Comparison of ENCODE assay signal across 9 mouse cellular contexts in the genomic region with DNA sequence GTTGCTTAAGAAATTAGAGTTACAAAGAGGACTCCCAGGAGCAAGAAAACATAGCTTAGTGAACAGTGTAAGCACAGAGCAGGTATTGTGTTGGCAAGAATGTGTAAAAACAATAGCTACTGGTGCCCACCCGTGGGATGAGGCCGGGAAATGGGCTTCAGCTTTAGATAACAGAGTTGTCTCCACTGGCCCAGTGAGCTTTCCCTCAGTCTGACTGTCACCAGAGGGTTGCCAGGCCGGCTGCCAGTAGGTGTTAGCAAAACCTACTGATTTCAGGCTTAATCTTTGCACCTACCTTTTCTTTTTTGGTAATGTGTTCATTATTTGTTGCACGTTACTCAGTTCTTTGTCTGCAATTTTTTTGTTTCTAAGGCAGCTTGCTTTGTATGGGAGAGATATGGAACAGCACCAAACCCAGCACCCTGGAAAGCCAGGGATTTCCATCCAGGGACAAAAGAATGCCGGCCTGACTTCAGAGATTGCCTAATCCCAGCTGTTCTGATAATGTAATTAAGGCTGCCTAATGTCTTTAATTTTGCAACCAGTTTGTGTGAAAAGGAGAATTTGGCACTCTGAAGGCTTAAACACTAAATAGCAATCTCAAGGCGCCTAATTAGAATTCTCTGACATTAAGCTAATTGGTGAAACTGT. TPM values are rescaled to one million over a fixed set of nuclear protein-coding genes. Genes with fewer than 3 reads are reported as not detected.
A peak's percentile ranks its signal among the peaks of the same experiment; 100 is the strongest.
DNase-seq lines count a peak whose midpoint lies in the region; ATAC-seq lines count a peak whose summit lies in the region.
"Had no signal": no experiment of that assay in that cellular context is flagged by ENCODE, and none has a peak within 500 bp of the region (broad histone marks: within the 10 kb centered on the region; RNA-seq: fewer than 3 reads in every experiment).

No protein-coding gene starts in this region.

- H3K9ac ChIP-seq in hindbrain, embryonic 13.5 days = peak overlapping the region; percentile 15
- no peak overlapping the region; the same call in 1 of the 2 replicates for H3K9ac ChIP-seq in hindbrain, embryonic 16.5 days (ENCODE audit: low read depth, low read length)
- no peak overlapping the region for H3K9ac ChIP-seq in forebrain, embryonic 11.5 days (ENCODE audit: low read length)
- H3K9ac ChIP-seq: embryonic facial prominence, embryonic 13.5 days had no signal

- peaks cover 23% of the 10 kb centered on the region for H3K4me1 ChIP-seq in hindbrain, embryonic 13.5 days (replicated peaks)
- peaks cover 13% of the 10 kb centered on the region for H3K4me1 ChIP-seq in hindbrain, embryonic 16.5 days (ENCODE audit: control insufficient read depth, insufficient read depth, low read depth, low read length)
- peaks cover 16% of the 10 kb centered on the region; the same call in 1 of the 2 replicates for H3K4me1 ChIP-seq in forebrain, embryonic 11.5 days (replicated peaks; ENCODE audit: control insufficient read depth, insufficient read depth, low read length)
- H3K4me1 ChIP-seq: embryonic facial prominence, embryonic 13.5 days had no signal

- ATAC-seq in hindbrain, embryonic 13.5 days (ENCODE audit: low FRiP score) = no peak
- no peak for ATAC-seq in hindbrain, embryonic 16.5 days
- ATAC-seq in forebrain, embryonic 11.5 days (replicated peaks; ENCODE audit: low FRiP score) = no peak

- peak; percentile 27 for DNase-seq in NIH3T3 (ENCODE audit: low read depth)
- DNase-seq in forebrain, embryonic 11.5 days (ENCODE audit: low spot score) = peak; percentile 33
- peak; percentile 22 for DNase-seq in lung, postnatal 36 days
- no peak for DNase-seq in adrenal gland, adult 2 months
- no peak for DNase-seq in frontal cortex, adult 2 months (ENCODE audit: extremely low spot score in 1 of 2, low spot score in 1 of 2)
- DNase-seq: layer of hippocampus, postnatal 36 days had no signal

- H3K9me3 ChIP-seq in hindbrain, embryonic 13.5 days = no peaks in the 10 kb centered on the region
- H3K9me3 ChIP-seq in hindbrain, embryonic 16.5 days (ENCODE audit: control insufficient read depth, low read length) = no peaks in the 10 kb centered on the region
- no peaks in the 10 kb centered on the region for H3K9me3 ChIP-seq in forebrain, embryonic 11.5 days (ENCODE audit: control insufficient read depth, low read length)
- H3K9me3 ChIP-seq: embryonic facial prominence, embryonic 13.5 days had no signal

- H3K4me3 ChIP-seq in hindbrain, embryonic 13.5 days = no peak overlapping the region
- no peak overlapping the region for H3K4me3 ChIP-seq in hindbrain, embryonic 16.5 days (ENCODE audit: low read length)
- no peak overlapping the region for H3K4me3 ChIP-seq in forebrain, embryonic 11.5 days (ENCODE audit: low read depth, low read length)
- H3K4me3 ChIP-seq: embryonic facial prominence, embryonic 13.5 days had no signal

- no peak overlapping the region for H3K4me2 ChIP-seq in hindbrain, embryonic 13.5 days
- H3K4me2 ChIP-seq in hindbrain, embryonic 16.5 days (ENCODE audit: low read length) = no peak overlapping the region
- no peak overlapping the region for H3K4me2 ChIP-seq in forebrain, embryonic 11.5 days (ENCODE audit: low read depth, low read length, severe bottlenecking)
- H3K4me2 ChIP-seq: embryonic facial prominence, embryonic 13.5 days had no signal

- H3K27me3 ChIP-seq in hindbrain, embryonic 13.5 days = no peaks in the 10 kb centered on the region
- H3K27me3 ChIP-seq in hindbrain, embryonic 16.5 days (replicated peaks; ENCODE audit: control insufficient read depth, insufficient read depth, low read length) = no peaks in the 10 kb centered on the region
- H3K27me3 ChIP-seq in forebrain, embryonic 11.5 days (ENCODE audit: control insufficient read depth, insufficient read depth, low read length) = no peaks in the 10 kb centered on the region
- H3K27me3 ChIP-seq: embryonic facial prominence, embryonic 13.5 days had no signal

- WGBS in hindbrain, embryonic 13.5 days = 42% methylated on average over 6 of the region's 6 CpGs
- WGBS in hindbrain, embryonic 16.5 days = 29% methylated on average over 6 of the region's 6 CpGs
- 15% methylated on average over 6 of the region's 6 CpGs for WGBS in forebrain, embryonic 11.5 days

- peaks cover 28% of the 10 kb centered on the region for H3K36me3 ChIP-seq in hindbrain, embryonic 13.5 days
- peaks cover 4% of the 10 kb centered on the region for H3K36me3 ChIP-seq in hindbrain, embryonic 16.5 days (ENCODE audit: control insufficient read depth, insufficient read depth, low read length)
- no peaks in the 10 kb centered on the region for H3K36me3 ChIP-seq in forebrain, embryonic 11.5 days (ENCODE audit: control insufficient read depth, insufficient read depth, low read length)

- peak overlapping the region; percentile 77 for H3K27ac ChIP-seq in hindbrain, embryonic 13.5 days
- H3K27ac ChIP-seq in hindbrain, embryonic 16.5 days (ENCODE audit: low read depth, low read length) = no peak overlapping the region
- 0 out of 2 replicates have a peak overlapping the region, but pooled peaks have one; percentile 59 for H3K27ac ChIP-seq in forebrain, embryonic 11.5 days (ENCODE audit: low read depth, low read length)
- H3K27ac ChIP-seq: embryonic facial prominence, embryonic 13.5 days had no signal

RNA-seq across cellular contexts. Expression of a gene that starts 35.5 kb away (rescaled TPM):
- 15.8 and 18.7 TPM in 2 replicates for polyA plus RNA-seq in hindbrain, embryonic 13.5 days (2015; fragmentation: Nextera tagmentation; extraction: Ambion mirVana)
- polyA plus RNA-seq in hindbrain, embryonic 16.5 days (2015; fragmentation: Nextera tagmentation; extraction: Ambion mirVana) = 13.1 and 14.4 TPM in 2 replicates
- 16.9 TPM in 2 replicates for polyA plus RNA-seq in forebrain, embryonic 11.5 days (2014; fragmentation: Nextera tagmentation; extraction: Ambion mirVana)
- total RNA-seq in adrenal gland, adult 2 months (2021) = 10 to 100 TPM; 23.1 to 28.0 TPM
- polyA plus RNA-seq in adrenal gland, adult 2 months (2012; rRNA removed) = 2.0 and 2.3 TPM in 2 replicates
- polyA plus RNA-seq in frontal cortex, adult 2 months (2012; rRNA removed) = 8.1 and 8.3 TPM in 2 replicates

Comparison
In these comparisons a context has a peak if more than half of its experiments do, and no peak if none do; other contexts are left out.
1. DNase-seq: peak in NIH3T3 (single experiment), forebrain, embryonic 11.5 days (single experiment) and lung, postnatal 36 days (single experiment); none in adrenal gland, adult 2 months (single experiment) and frontal cortex, adult 2 months (0 of 2).